ENCODE assay signal across 8 mouse cellular contexts in genomic region chr10:94087367-94088077, GRCm38 (mm10). TPM values are rescaled to one million over a fixed set of nuclear protein-coding genes. Genes with fewer than 3 reads are reported as not detected.
DNase-seq lines count a peak whose midpoint lies in the region; ATAC-seq and TF ChIP-seq lines count a peak whose summit lies in the region.
"Had no signal": no experiment of that assay in that cellular context is flagged by ENCODE, and none has a peak within 500 bp of the region (broad histone marks: within the 10 kb centered on the region; RNA-seq: fewer than 3 reads in every experiment).

No protein-coding gene starts in this region.

- peaks cover 28 to 65% of the 10 kb centered on the region in 2 experiments for H3K4me1 ChIP-seq in CH12.LX (ENCODE audit: control insufficient read depth in 1 of 2, insufficient read depth in 2 of 2)
- peaks cover 5% of the 10 kb centered on the region; the same call in 1 of the 2 replicates for H3K4me1 ChIP-seq in forebrain, embryonic 15.5 days

- H3K9ac ChIP-seq in CH12.LX (ENCODE audit: insufficient read depth, low read depth): peak overlapping the region; percentile 82
- H3K9ac ChIP-seq in forebrain, embryonic 15.5 days (replicated peaks): no peak overlapping the region

- H3K27ac ChIP-seq in CH12.LX (ENCODE audit: insufficient read depth, low read depth): peak overlapping the region; percentile 90
- H3K27ac ChIP-seq in forebrain, embryonic 15.5 days (replicated peaks): no peak overlapping the region; the same call in 1 of the 2 replicates

- intact Hi-C loops in heart, postnatal 14 days (cut with DNase I): no loop called here

- DNase-seq in CD4-positive helper T cell, adult 2 months (ENCODE audit: low read depth, low spot score): peak; percentile 63
- peak; percentile 95 for DNase-seq in CH12.LX (ENCODE audit: extremely low read depth)
- peak; percentile 50 for DNase-seq in large intestine, adult 2 months (ENCODE audit: low read depth, low spot score)
- DNase-seq in right cerebral cortex, postnatal 4 days: peak; percentile 40
- no peak for DNase-seq in heart, postnatal 14 days

- peak; percentile 49; the same call in 1 of the 2 replicates for TF ChIP-seq POLR2A in CH12.LX (IDR thresholded peaks at IDR 0.05; ENCODE audit: low read depth, low read length)

- H3K4me2 ChIP-seq in CH12.LX (ENCODE audit: insufficient read depth, low read depth, poor library complexity, severe bottlenecking): peak overlapping the region; percentile 78
- H3K4me2 ChIP-seq in forebrain, embryonic 15.5 days (replicated peaks): no peak overlapping the region

- H3K9me3 ChIP-seq in CH12.LX (replicated peaks; ENCODE audit: low read length): peaks cover 17% of the 10 kb centered on the region
- H3K9me3 ChIP-seq in forebrain, embryonic 15.5 days: no peaks in the 10 kb centered on the region

- TF ChIP-seq CTCF in CH12.LX (conservative IDR thresholded peaks at IDR 0.05 in 1 of 2, IDR thresholded peaks at IDR 0.05 in 1 of 2; ENCODE audit: low read depth in 2 of 2, low read length in 2 of 2): no peak

- no peaks in the 10 kb centered on the region for H3K27me3 ChIP-seq in CH12.LX (replicated peaks)
- H3K27me3 ChIP-seq in forebrain, embryonic 15.5 days: no peaks in the 10 kb centered on the region

- TF ChIP-seq EP300 in CH12.LX (IDR thresholded peaks at IDR 0.05; ENCODE audit: low read length): peak; percentile 95

- peaks cover 12% of the 10 kb centered on the region for H3K79me2 ChIP-seq in CH12.LX (replicated peaks; ENCODE audit: control insufficient read depth, extremely low read depth, insufficient read depth, poor library complexity, severe bottlenecking)

- H3K36me3 ChIP-seq in CH12.LX (replicated peaks in 1 of 2; ENCODE audit: control insufficient read depth in 1 of 2, insufficient read depth in 1 of 2, low read length in 1 of 2): peaks cover 13 to 29% of the 10 kb centered on the region in 2 experiments
- no peaks in the 10 kb centered on the region for H3K36me3 ChIP-seq in forebrain, embryonic 15.5 days

- 36% methylated on average over 8 of the region's 11 CpGs for WGBS in forebrain, embryonic 15.5 days
- 21% methylated on average over 10 of the region's 11 CpGs for WGBS in large intestine, adult 2 months

- peak; percentile 32; the same call in 1 of the 2 replicates for ATAC-seq in forebrain, embryonic 15.5 days (replicated peaks)
- ATAC-seq in megakaryocyte-erythroid progenitor cell, adult 5-6 weeks (replicated peaks; ENCODE audit: low FRiP score, low TSS enrichment, poor library complexity, severe bottlenecking): no peak

- H3K4me3 ChIP-seq in CH12.LX (replicated peaks in 1 of 3; ENCODE audit: low read depth in 2 of 3, low read length in 2 of 3, poor library complexity in 1 of 3): no peak overlapping the region
- no peak overlapping the region for H3K4me3 ChIP-seq in forebrain, embryonic 15.5 days
- H3K4me3 ChIP-seq: myocyte had no signal

- TF ChIP-seq RAD21 in CH12.LX (IDR thresholded peaks at IDR 0.05; ENCODE audit: low read depth, low read length): no peak

- in situ Hi-C loops in CH12.LX (cut with MboI; ENCODE audit: low pct_ligation_motif_present, low pct_unique_long_range_greater_than_20kb, low sequenced_read_pairs): no loop called here

- dilution Hi-C loops in CH12.LX (cut with MboI; ENCODE audit: extremely low pct_ligation_motif_present, extremely low pct_unique_long_range_greater_than_20kb, low sequenced_read_pairs): no loop called here

TF ChIP-seq in CH12.LX, 34 proteins besides CTCF, POLR2A, EP300 and RAD21:
- peak; percentile 91 for TF ChIP-seq ETS1 (conservative IDR thresholded peaks at IDR 0.05; ENCODE audit: low read depth, low read length)
- TF ChIP-seq MAFK (IDR thresholded peaks at IDR 0.05; ENCODE audit: insufficient replicate concordance, low read length): peak; percentile 20; the same call in 1 of the 2 replicates
- TF ChIP-seq CHD2 (IDR thresholded peaks at IDR 0.05; ENCODE audit: low read length): peak; percentile 82
- peak; percentile 88 for TF ChIP-seq SIN3A (IDR thresholded peaks at IDR 0.05; ENCODE audit: low read length)
- peak; percentile 54; the same call in 1 of the 2 replicates for TF ChIP-seq HCFC1 (IDR thresholded peaks at IDR 0.05; ENCODE audit: low read depth, low read length)
- TF ChIP-seq KAT2A (IDR thresholded peaks at IDR 0.05; ENCODE audit: insufficient replicate concordance, low read length): no peak
- TF ChIP-seq MAX (IDR thresholded peaks at IDR 0.05; ENCODE audit: low read length): 0 out of 2 replicates have a peak, but pooled peaks have one; percentile 60
- TF ChIP-seq TCF12 (IDR thresholded peaks at IDR 0.05; ENCODE audit: low read depth, low read length): peak; percentile 94
- peak; percentile 98 for TF ChIP-seq IRF4 (IDR thresholded peaks at IDR 0.05; ENCODE audit: low read depth, low read length)
- no peak for TF ChIP-seq E2F4 (IDR thresholded peaks at IDR 0.05; ENCODE audit: insufficient replicate concordance, low read depth, low read length)
- TF ChIP-seq ELF1 (IDR thresholded peaks at IDR 0.05; ENCODE audit: low read depth, low read length): peak; percentile 82; the same call in 1 of the 2 replicates
- no peak for TF ChIP-seq SMC3 (IDR thresholded peaks at IDR 0.05; ENCODE audit: low read depth, low read length)
- 0 out of 2 replicates have a peak, but pooled peaks have one; percentile 34 for TF ChIP-seq CHD1 (IDR thresholded peaks at IDR 0.05; ENCODE audit: low read depth, low read length)
- peak; percentile 46; the same call in 1 of the 2 replicates for TF ChIP-seq TBP (conservative IDR thresholded peaks at IDR 0.05; ENCODE audit: low read depth, low read length)
- TF ChIP-seq MEF2A (IDR thresholded peaks at IDR 0.05; ENCODE audit: borderline replicate concordance, low read depth, low read length): peak; percentile 93
- peak; percentile 81 for TF ChIP-seq BHLHE40 (IDR thresholded peaks at IDR 0.05; ENCODE audit: low read depth, low read length)
- peak; percentile 95 for TF ChIP-seq ZNF384 (IDR thresholded peaks at IDR 0.05; ENCODE audit: low read depth, low read length)
- TF ChIP-seq JUND (conservative IDR thresholded peaks at IDR 0.05; ENCODE audit: low read depth, low read length): peak; percentile 81
- peak; percentile 85 for TF ChIP-seq MAZ (IDR thresholded peaks at IDR 0.05; ENCODE audit: low read depth, low read length)
- no peak for TF ChIP-seq NRF1 (IDR thresholded peaks at IDR 0.05; ENCODE audit: low read depth, low read length)
- peak; percentile 41; the same call in 1 of the 2 replicates for TF ChIP-seq NELFE (IDR thresholded peaks at IDR 0.05; ENCODE audit: low read depth, low read length)
- peak; percentile 70 for TF ChIP-seq MXI1 (IDR thresholded peaks at IDR 0.05; ENCODE audit: low read depth, low read length)
- TF ChIP-seq MYC (IDR thresholded peaks at IDR 0.05; ENCODE audit: low read depth, low read length): peak; percentile 77; the same call in 1 of the 2 replicates
- TF ChIP-seq USF1 (IDR thresholded peaks at IDR 0.05; ENCODE audit: low read depth, low read length): no peak
- no peak for TF ChIP-seq POLR2AphosphoS2 (IDR thresholded peaks at IDR 0.05; ENCODE audit: low read depth, low read length)
- TF ChIP-seq JUN (IDR thresholded peaks at IDR 0.05; ENCODE audit: insufficient read depth, low read depth, low read length): peak; percentile 76

RNA-seq across cellular contexts. Expression of gene Fgd6, which starts 51.7 kb away (rescaled TPM):
- 5.0 and 7.2 TPM in 2 replicates for total RNA-seq in CH12.LX (2012; rRNA removed)
- 3.0 and 3.3 TPM in 2 replicates for total RNA-seq in CH12.LX (2014; rRNA removed)
- 4.7 and 5.0 TPM in 2 replicates for polyA plus RNA-seq in CH12.LX (2012; ENCODE audit: insufficient read length, low read depth)
- 1.5 and 1.7 TPM in 2 replicates for polyA plus RNA-seq in forebrain, embryonic 15.5 days (2015; fragmentation: Nextera tagmentation; extraction: Ambion mirVana)
- polyA plus RNA-seq in large intestine, adult 2 months (2012; rRNA removed): 3.8 and 5.7 TPM in 2 replicates
- 1 to 10 TPM; 6.9 to 7.3 TPM for total RNA-seq in heart, postnatal 14 days (2021)
- total RNA-seq in megakaryocyte-erythroid progenitor cell, adult 5-6 weeks (2014; fragmentation: Nextera tagmentation): 9.2 and 9.6 TPM in 2 replicates
- total RNA-seq in megakaryocyte-erythroid progenitor cell, adult 5-6 weeks (2017): 2.9 and 3.8 TPM in 2 replicates

RNA-seq across cellular contexts. Expression of gene Vezt, which starts 51.9 kb away (rescaled TPM):
- total RNA-seq in CH12.LX (2012; rRNA removed) (18.0 and 18.8 TPM in 2 replicates), CH12.LX (2014; rRNA removed) (17.2 and 18.4 TPM in 2 replicates)
- polyA plus RNA-seq in CH12.LX (2012; ENCODE audit: insufficient read length, low read depth): 21.2 and 26.5 TPM in 2 replicates
- polyA plus RNA-seq in forebrain, embryonic 15.5 days (2015; fragmentation: Nextera tagmentation; extraction: Ambion mirVana): 68.6 and 71.8 TPM in 2 replicates
- polyA plus RNA-seq in large intestine, adult 2 months (2012; rRNA removed): 7.4 and 11.0 TPM in 2 replicates
- 10 to 100 TPM; 34.9 to 35.3 TPM for total RNA-seq in heart, postnatal 14 days (2021)
- total RNA-seq in megakaryocyte-erythroid progenitor cell, adult 5-6 weeks (2014; fragmentation: Nextera tagmentation): 17.7 and 21.1 TPM in 2 replicates
- 10.6 and 15.6 TPM in 2 replicates for total RNA-seq in megakaryocyte-erythroid progenitor cell, adult 5-6 weeks (2017)

Comparison
In these comparisons a context has a peak if more than half of its experiments do, and no peak if none do; other contexts are left out.
1. DNase-seq: peak in CD4-positive helper T cell, adult 2 months (single experiment), CH12.LX (single experiment), large intestine, adult 2 months (single experiment) and right cerebral cortex, postnatal 4 days (single experiment); none in heart, postnatal 14 days (0 of 2).